Mouse (Mus musculus): ENCODE data around the gene Chrm3.
A peak's percentile ranks its signal among the peaks of the same experiment; 100 is the strongest.

The Chrm3 gene

DNA sequence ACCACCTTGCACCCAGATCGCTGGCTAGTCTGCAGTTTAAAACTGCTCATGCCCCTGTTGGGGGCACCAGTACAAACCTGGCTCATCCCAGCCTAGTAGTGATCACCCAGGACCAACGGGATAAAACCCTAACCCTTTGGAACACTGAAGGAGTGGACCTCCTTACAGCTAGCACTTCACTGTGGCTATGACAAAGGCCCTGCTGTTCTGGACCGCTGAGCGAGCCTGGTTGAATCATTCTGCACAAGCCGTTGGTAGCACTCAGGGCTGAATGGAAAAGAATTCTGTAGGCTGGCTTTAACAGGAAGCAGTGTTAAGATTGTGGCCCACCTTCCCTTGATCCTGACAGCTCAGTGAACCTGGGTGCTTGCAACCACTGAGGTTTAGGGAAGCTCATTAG is 470.2 kb downstream of the Chrm3 start:
- no peak for DNase-seq

DNA sequence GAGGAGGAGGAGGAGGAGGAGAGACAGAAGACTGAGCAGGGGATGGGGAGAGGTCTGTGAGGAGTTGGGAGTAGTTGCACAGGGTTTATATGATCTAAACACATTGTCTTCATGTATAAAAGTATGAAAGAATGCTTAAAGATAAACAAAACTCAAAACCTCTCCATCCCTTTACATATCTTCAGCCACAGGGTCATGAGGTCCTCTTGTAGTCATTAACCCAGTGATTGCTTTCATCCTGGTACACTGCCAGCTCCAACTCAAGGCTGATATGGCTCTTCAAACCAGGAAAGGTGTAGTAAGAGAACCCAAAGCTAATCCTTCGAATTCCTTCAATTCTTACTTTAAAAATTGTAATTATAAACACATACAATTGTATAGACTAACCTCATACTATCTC is 470.7 kb downstream of the Chrm3 start:
- no peak for DNase-seq

DNA sequence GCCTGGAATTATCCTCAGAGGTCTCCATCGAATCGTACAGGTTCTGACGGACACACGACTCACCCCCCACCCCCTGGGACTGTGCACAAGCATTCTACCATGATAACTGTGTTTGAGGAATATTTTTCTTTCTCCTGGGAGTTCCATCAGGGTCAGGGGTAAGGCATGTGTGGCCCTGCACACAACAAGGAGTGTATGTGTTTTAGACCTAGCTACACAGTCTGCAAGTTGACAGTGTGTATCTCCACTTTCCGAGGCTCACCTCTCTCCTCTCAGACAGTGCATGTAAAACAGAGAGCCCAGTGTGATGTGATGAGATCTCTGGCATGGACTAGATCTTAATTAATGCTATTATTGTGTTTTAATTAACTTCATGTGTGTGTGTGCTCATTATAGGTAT is 472.4 kb downstream of the Chrm3 start:
- no peak for DNase-seq

DNA sequence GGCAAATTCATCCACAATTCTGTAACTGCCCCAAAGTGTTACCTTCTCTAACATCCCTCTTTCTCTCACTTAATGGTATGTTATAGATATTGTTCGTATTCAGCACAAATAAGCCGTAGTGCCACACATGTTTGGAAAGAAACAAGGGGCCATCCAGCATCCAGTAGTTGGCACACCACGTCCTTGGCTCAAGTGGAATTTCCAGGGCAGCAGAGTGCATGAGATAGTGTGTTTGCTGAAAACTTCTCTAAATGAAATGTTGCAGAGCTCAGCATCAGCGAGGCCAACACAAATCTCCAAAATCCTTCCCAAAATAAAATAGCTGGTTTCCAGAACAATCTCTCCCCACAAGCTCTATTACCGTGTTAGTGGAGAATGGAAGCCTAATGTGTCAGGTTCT is 473.4 kb downstream of the Chrm3 start:
- no peak for DNase-seq

DNA sequence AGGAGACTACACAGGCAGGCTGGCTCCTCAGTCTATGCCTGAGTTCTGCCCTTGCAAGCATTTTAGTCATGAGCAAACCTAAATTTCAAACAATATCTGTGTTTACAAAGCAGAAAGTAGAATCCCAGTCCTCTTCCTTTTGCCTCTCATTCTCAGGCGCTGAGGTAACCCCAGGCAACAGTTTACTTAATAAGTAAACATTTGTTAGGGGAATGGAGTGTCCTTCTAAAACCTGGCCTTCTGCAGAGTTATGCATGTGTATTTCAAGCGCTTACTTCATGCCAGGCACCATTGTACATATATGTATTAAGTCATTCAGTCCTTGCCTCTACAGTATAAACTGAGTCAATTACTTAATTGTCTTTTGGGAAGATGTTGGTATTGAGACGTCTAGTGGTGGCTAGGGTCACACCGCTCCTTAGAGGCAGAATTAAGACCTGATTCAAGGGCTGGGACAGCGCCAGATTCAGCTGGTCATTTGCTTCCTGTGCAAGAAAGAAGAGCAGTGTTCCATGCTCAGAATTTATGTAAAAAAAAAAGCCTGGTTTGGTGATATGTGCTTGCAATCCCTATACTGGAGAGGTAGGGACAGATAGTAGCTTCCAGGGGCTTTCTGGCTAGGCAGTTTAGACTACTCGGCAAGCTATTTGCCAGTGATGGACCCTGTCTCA is 474.0 kb downstream of the Chrm3 start:
- DNase-seq = peak in 1 of 2 experiments; percentile 49

DNA sequence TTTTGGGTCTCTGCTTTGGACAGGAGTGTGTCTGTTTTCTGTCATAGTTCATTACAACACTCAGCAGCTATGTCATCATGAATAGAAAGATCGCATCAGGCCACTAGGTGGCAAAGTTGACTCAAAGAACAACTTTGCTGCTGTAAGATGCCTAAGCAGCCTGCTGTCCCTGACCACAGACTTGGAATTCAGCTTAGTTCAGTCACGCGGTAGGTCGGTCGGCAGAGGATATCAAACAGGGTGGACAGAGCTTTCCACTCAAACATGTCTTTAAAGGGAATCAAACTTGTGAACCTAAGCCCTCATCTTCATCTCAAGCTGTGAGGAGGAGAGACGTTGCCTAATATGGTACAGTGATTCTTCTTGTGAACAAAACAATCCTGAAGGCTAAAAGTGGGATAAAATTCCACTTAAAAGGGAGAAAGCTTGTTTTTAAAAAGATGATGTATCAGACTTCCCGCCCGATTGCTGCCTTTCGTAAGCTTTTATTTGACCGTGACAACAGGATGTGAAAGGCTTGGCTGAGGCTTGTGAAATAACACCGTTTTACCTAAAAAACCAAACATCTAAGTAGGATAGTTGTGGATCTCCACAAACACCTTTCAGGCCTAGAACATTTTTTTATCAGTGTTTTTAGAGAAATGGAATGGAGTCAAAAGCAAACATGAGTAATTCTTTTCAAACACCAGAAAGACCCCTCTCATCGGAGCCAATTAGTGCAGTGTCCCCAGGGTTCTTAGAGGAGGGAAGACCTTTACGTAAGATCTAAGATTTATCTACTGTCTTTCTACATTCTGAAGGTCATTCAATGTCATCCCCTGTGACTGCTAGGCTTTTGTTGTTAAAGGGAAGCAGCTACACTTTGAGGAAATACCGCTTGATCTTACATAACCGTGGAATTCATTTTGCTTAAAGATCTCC is 478.0 kb downstream of the Chrm3 start:
- peak; percentile 79 to 87 for DNase-seq

DNA sequence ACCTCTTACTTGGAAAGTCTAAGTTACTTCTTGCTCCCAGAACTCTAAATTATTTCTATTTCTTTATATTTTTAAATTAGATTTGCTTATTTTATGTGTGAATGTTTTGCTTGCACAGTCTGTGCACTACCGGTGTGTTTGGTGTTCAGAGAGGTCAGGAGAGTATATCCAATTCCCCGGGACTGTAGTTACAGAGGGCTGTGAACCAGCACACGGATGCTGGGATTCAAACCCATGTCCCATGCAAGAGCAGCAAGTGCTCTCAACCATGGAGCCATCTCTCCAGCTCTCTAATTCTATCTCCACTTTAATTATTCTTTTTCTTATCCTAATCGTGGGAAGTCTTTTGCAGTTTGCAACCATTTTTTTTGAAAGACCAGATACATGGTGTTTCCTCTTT is 478.7 kb downstream of the Chrm3 start:
- no peak for DNase-seq

DNA sequence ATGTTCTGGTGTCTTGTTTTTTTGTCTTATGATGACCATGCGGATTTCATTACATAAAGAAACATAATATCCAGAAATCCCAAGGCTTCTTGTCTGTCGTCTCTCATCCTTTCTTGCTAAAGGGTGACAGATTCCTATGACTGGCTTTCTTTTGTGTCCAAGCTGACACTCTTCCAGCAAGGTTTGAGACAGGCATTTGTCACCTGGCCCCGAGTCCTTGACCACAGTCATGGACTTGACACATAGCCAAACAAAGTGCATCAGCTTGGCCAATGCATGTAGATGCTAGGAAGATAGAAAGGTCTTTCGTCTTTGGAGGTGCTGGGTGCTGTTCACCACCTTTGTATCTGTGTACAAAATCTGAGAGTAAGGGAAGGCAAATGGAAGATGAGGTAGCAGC is 480.2 kb downstream of the Chrm3 start:
- no peak for DNase-seq

DNA sequence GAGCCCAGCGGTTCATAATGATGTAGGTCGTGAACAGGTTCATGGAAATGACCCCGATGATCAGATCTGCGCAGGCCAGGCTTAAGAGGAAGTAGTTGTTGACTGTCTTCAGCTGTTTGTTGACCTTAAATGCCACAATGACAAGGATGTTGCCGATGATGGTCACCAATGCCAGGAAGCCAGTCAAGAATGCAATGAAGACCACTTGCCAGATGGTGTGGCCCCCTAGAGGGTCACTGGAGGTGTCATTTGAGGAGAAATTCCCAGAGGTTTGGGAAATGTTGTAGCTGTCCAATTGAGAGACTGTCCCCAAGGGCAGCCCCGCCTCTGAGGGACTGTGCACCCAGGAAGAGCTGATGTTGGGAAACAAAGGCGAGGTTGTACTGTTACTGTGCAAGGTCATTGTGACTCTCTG is 482.0 kb downstream of the Chrm3 start:
- no peak for DNase-seq

DNA sequence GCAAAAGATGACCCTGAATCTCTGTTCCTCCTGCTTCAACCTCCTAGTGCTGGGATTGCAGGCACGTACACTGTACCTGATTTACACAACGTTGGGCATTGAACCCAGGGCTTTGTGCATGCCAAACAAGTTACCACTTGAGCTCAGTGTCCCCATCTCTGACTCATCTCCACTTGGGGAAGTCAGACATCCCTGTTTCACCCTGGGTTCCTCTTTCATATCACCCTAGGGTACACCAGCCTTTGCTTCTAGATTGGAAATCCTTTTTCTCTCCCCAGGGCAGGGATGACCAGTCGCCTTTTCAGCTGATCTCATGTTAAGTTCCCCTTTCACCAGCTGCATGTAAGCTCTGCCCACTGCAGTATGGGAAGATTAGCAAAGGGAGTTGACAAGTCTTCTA is 487.3 kb downstream of the Chrm3 start:
- no peak for DNase-seq

DNA sequence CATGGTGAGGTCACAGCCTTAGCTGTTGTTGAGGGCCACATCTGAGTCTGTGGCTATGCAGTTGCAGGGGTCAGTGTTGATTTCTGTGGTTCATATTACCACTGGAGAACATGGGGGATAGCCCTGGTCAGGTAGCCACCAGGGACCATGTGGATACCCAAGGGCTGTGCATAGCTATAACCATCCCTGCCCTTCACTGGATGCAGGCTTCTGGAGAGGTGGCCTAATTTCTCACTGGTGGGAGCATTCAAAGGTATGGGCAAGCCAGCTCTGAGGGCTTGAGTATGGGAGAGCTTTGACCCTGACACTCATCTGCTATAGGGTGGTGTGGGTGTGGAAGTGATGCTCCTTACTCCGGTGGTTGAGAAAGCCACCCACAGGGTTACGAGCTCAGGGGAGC is 494.5 kb downstream of the Chrm3 start:
- DNase-seq = no peak

DNA sequence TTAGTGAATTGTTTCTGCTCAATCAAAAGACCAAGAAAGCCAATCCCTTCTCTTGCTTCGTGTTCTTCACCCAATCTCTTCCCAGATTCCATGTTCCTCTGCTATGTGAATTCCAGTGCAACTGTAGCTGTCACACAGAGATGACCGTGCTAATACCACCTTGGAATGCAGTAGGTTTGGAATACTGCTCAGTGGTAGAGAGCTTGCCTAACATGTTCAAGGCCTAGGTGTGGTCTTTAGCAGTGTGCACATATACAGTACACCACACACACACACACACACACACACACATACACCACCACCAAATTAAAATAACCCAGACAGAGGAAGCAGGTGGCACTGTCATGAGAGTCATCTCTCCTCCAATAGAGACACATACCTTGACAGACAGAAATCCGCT is 513.1 kb downstream of the Chrm3 start:
- DNase-seq = no peak

DNA sequence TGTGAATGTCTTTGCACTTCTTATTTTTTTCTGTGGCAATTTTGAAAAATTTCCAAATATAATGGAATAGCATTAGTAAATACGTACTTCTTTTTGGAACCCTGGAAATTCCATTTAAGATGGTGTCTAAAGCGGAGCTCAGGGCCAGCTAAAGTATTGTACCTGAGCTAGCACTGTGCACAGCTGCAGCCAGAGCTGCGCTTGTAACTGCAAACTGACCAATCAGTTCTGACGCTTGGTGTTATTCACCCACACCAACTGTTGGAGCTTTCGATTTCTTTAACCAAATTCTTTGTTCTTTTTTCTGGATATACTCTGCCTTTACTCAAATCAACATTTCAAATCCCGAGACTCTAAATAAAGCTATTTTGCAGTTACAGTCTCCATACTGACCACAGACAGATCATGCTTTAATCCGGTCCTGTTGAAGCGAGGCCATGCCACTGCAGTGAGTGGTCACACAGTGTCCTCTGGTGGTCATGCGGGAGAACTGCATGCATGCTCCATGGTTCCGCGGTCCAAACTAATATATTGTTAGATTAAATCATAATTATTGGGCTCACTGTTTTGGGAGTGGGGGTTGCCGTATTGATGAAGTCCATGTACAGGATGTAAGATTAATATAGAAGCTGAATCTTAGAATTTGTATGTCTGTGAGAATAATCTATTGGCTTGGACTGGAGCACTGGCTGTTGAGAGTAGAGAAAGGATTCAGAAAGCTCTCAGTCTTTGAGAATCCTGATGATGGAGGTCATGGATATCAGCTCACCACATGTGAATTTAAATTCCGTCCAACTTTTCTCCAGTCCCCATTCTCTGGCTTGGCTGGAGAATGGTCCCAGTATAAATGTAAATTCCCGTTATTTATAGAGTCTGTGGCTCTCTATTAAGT is 513.9 kb downstream of the Chrm3 start:
- peak; percentile 45 to 71 for DNase-seq

DNA sequence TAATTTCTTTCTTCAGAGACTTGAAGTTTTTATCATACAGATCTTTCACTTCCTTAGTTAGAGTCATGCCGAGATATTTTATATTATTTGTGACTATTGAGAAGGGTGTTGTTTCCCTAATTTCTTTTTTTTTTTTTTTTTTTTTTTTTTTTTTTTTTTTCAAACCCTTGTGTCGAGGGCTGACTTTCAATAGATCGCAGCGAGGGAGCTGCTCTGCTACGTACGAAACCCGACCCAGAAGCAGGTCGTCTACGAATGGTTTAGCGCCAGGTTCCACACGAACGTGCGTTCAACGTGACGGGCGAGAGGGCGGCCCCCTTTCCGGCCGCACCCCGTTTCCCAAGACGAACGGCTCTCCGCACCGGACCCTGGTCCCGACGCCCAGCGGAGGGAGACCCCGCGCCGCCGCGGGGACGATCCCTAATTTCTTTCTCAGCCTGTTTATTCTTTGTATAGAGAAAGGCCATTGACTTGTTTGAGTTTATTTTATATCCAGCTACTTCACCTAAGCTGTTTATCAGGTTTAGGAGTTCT is 526.4 kb downstream of the Chrm3 start:
- peak; percentile 51 to 79 for DNase-seq

DNA sequence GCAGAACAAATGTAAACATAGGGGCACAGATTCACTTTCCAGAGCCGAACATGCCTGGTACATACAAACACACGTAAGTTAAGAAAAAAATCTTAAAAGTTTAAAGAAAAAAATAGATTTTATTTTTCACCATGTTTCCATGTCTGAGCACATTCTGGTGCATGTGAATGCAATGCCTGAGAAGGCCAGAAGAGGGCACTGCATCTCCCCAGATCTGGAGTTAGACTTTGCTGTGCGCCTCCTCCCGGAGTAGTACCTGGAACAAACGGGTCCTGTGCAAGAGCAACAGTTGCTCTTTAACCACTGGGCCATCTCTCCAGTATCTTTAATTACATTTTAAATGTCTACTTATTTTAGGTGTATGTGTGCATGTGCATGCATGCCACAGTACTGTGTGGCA is 534.4 kb downstream of the Chrm3 start:
- DNase-seq = peak; percentile 13 to 71

All from kidney, postnatal 36 days (tissue).